Mouse (Mus musculus): ENCODE data around the gene Nme9.

Gene Nme9

GRCm38 (mm10) chr9:99451161-99451560 is at the start of gene Nme9:
Gene Nme9 (plus strand): TSS chr9:99451475.
- no peak for DNase-seq (ENCODE audit: low spot score)

- no peak for DNase-seq (ENCODE audit: low spot score)
Measured at GRCm38 (mm10) chr9:99409280-99409679, 42.0 kb upstream of the Nme9 start.

GRCm38 (mm10) chr9:99411093-99411492 is 40.2 kb upstream of the Nme9 start:
- DNase-seq (ENCODE audit: low spot score): no peak

- no peak for DNase-seq (ENCODE audit: low spot score)
Measured at GRCm38 (mm10) chr9:99411785-99412184, 39.5 kb upstream of the Nme9 start.

GRCm38 (mm10) chr9:99416809-99417208 is 34.5 kb upstream of the Nme9 start:
- DNase-seq (ENCODE audit: low spot score): no peak

GRCm38 (mm10) chr9:99417288-99417846 is 33.9 kb upstream of the Nme9 start:
- no peak for DNase-seq (ENCODE audit: low spot score)

- no peak for DNase-seq (ENCODE audit: low spot score)
Measured at GRCm38 (mm10) chr9:99418377-99418776, 32.9 kb upstream of the Nme9 start.

- DNase-seq (ENCODE audit: low spot score): no peak
Measured at GRCm38 (mm10) chr9:99419951-99420701, 31.1 kb upstream of the Nme9 start.

GRCm38 (mm10) chr9:99421914-99422313 is 29.4 kb upstream of the Nme9 start:
- no peak for DNase-seq (ENCODE audit: low spot score)

GRCm38 (mm10) chr9:99423692-99424573 is 27.3 kb upstream of the Nme9 start:
- no peak for DNase-seq (ENCODE audit: low spot score)

GRCm38 (mm10) chr9:99424574-99424863 is 26.8 kb upstream of the Nme9 start:
- no peak for DNase-seq (ENCODE audit: low spot score)

- DNase-seq (ENCODE audit: low spot score): no peak
Measured at GRCm38 (mm10) chr9:99425262-99425661, 26.0 kb upstream of the Nme9 start.

GRCm38 (mm10) chr9:99428601-99429331 is 22.5 kb upstream of the Nme9 start:
- no peak for DNase-seq (ENCODE audit: low spot score)

GRCm38 (mm10) chr9:99429845-99430244 is 21.4 kb upstream of the Nme9 start:
- DNase-seq (ENCODE audit: low spot score): no peak

- DNase-seq (ENCODE audit: low spot score): no peak
Measured at GRCm38 (mm10) chr9:99430806-99431205, 20.5 kb upstream of the Nme9 start.

- DNase-seq (ENCODE audit: low spot score): no peak
Measured at GRCm38 (mm10) chr9:99431346-99431745, 19.9 kb upstream of the Nme9 start.

- no peak for DNase-seq (ENCODE audit: low spot score)
Measured at GRCm38 (mm10) chr9:99431963-99432362, 19.3 kb upstream of the Nme9 start.

GRCm38 (mm10) chr9:99432478-99432877 is 18.8 kb upstream of the Nme9 start:
- no peak for DNase-seq (ENCODE audit: low spot score)

GRCm38 (mm10) chr9:99434892-99435618 is 16.2 kb upstream of the Nme9 start:
- DNase-seq (ENCODE audit: low spot score): no peak

- no peak for DNase-seq (ENCODE audit: low spot score)
Measured at GRCm38 (mm10) chr9:99435619-99436181, 15.6 kb upstream of the Nme9 start.

All from MN1 (cell line).